Mouse (Mus musculus): Measurements from ENCODE around the gene Map3k6. TPM values are rescaled to one million over a fixed set of nuclear protein-coding genes. Genes with fewer than 3 reads are reported as not detected.
A peak's percentile ranks its signal among the peaks of the same experiment; 100 is the strongest.

The Map3k6 gene
- 1 to 10 TPM; 2.5 to 7.8 (median 4.8) TPM for total RNA-seq (2022)

DNA sequence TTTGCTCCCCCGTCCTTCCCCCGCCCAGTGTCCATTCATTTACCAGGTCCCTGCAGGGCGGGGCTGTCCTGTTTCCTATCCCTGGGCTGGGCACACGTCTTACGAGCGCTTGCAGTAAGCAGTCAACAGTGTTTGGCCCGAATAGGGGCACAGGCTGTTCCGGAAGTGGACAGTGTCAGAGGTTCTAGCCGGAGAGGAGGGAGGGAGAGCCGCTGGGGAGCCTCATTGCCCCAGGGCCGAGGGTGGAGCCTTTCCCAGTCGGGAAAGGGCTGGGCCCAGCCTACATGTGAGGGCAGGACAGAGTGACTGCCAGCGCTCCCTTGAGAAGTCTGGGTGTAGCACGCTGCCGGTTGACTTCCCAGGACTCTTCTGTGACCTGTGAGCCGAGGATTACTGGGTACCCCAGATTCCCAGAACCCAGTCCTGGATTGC lies at the start of gene Map3k6:
Gene Map3k6 (plus strand): TSS at position 329 of the 432 bp plus-strand sequence.
- DNase-seq (ENCODE audit: low spot score in 2 of 2) = peak; percentile 77 to 83

- no peak for DNase-seq (ENCODE audit: low spot score in 2 of 2)
Observed at GRCm38 (mm10) chr4:133194482-133194881, 46.1 kb upstream of the Map3k6 start.

- no peak for DNase-seq (ENCODE audit: low spot score in 2 of 2)
Observed at GRCm38 (mm10) chr4:133195014-133195413, 45.6 kb upstream of the Map3k6 start.

GRCm38 (mm10) chr4:133196136-133196535 lies 44.5 kb upstream of the Map3k6 start:
- DNase-seq (ENCODE audit: low spot score in 2 of 2) = no peak

DNA sequence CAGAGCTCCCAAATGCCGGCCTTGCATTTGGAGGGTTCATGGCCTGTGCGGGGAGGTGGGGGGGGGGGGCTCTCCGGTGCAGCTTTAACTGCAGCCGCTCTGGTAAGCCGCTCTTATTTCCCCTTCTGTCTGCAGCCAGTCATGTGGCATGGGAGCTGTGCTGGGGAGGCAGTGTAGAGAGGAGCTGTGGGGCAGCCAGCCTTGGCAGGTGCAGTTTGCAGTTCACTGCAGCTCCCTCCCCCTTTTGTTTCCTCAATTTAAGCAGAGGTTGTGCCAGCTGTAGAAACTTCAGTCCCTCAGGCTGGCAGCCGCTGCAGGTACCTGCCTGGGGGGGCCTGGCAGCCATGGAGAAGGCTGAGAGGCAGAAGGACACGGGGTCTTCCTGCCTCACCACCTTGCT lies 43.8 kb upstream of the Map3k6 start:
- DNase-seq (ENCODE audit: low spot score in 2 of 2) = no peak

- DNase-seq (ENCODE audit: low spot score in 2 of 2) = no peak
Observed at GRCm38 (mm10) chr4:133197355-133197754, 43.3 kb upstream of the Map3k6 start.

DNA sequence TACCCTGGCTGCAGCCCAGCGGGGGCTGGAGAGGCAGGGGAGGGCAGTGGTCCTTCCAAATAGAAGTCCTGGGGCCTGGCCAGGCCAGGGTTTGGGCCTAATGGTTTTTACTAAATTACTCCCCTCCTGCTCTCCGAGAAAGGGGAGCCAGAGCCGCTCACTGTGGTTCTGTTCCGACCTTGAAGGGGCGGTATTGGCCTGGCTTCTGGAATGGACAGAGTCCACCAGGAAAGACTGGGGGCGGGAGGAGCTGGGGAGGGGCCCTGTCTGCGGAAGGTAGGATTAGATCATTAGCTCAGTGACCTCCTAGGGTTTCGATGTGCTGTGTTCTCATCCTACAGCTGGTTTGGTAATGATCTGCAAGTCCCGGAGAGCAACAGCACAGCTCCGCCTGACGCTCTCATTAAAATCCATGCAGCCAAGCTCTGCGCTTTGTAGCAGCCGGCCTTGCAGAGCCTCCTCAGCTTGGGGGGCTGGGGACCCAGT lies 42.8 kb upstream of the Map3k6 start:
- DNase-seq (ENCODE audit: low spot score in 2 of 2) = no peak

GRCm38 (mm10) chr4:133198337-133199180 lies 42.1 kb upstream of the Map3k6 start:
- no peak for DNase-seq (ENCODE audit: low spot score in 2 of 2)

GRCm38 (mm10) chr4:133199743-133200142 lies 40.9 kb upstream of the Map3k6 start:
- no peak for DNase-seq (ENCODE audit: low spot score in 2 of 2)

DNA sequence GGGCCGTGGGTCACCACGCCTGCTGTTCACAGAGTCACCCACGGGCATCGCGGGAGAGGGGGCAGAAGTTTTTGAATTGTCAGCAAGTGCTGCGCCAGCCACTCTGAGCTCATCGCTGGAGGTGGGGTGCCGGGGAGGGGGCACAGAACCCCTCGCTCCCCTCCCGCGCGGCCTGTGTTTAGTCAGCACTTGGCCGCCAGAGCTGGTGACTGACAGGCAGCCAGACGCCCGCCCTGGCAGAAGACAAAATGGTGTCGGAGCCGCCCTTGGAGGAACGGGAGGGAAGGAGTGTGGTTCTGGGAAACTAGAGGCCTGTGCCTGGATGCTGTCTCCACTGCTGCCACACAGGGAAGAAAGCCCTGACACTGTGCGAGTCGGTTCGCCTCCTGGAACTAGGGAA lies 40.3 kb upstream of the Map3k6 start:
- peak; percentile 31 to 33 for DNase-seq (ENCODE audit: low spot score in 2 of 2)

GRCm38 (mm10) chr4:133201006-133201771 lies 39.4 kb upstream of the Map3k6 start:
- peak; percentile 61 to 75 for DNase-seq (ENCODE audit: low spot score in 2 of 2)

GRCm38 (mm10) chr4:133202254-133202653 lies 38.4 kb upstream of the Map3k6 start:
- DNase-seq (ENCODE audit: low spot score in 2 of 2) = no peak

- no peak for DNase-seq (ENCODE audit: low spot score in 2 of 2)
Observed at GRCm38 (mm10) chr4:133203591-133203990, 37.0 kb upstream of the Map3k6 start.

- DNase-seq (ENCODE audit: low spot score in 2 of 2) = no peak
Observed at GRCm38 (mm10) chr4:133204379-133204778, 36.2 kb upstream of the Map3k6 start.

DNA sequence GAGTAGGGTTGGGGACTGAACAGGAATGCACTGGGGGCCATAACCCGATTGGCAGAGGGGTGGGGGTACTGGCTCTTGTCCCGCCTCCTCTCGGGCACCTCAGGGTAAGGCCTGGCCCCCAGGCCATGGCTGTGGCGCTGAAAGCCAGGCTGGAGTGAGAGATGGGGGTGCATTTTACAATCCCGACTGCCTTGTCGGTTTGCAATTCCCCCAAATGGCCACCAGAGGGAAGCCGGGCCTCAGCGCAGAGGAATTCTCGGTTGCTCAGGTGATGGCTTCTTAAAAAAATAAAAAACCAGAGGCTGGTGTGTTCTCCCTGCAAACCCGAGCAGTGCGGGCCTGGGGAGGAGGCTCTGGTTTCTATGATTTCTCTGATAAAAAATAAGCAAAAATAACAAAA lies 31.3 kb upstream of the Map3k6 start:
- no peak for DNase-seq (ENCODE audit: low spot score in 2 of 2)

DNA sequence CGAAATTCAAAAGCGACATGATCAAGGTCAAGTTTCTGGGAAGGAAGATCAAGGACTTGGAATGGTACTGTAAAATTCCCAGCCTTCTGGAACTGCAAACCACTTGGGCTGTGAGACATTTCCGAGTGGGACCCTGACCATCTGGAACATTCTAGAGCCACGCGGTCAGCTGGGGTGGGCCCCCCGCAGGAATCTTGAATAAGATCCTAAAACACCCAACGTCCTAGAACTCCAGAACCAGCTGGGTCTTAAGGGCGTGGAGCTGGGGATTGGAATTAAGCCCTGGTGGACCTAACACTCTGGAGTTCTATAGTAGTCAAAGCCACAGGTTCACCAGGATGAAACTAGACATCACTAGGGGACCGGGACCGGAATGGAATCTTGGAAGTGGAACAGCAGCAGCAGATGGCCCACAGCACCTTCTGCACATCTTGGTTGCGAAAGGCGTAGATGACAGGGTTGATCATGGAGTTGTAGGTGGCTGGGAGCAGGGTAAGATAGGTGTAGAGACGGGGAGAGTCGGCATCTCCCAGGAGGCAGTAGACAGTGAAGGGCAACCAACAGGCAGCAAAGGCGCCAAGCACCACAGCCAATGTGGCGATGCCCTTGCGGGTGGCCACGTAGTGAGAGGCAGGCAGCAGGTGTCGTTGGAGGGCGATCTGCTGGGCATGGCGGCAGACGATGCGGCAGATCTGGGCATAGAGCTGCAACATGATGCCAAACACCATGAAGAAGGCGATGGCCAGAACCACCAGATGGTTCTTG lies 30.4 kb upstream of the Map3k6 start:
- no peak for DNase-seq (ENCODE audit: low spot score in 2 of 2)

DNA sequence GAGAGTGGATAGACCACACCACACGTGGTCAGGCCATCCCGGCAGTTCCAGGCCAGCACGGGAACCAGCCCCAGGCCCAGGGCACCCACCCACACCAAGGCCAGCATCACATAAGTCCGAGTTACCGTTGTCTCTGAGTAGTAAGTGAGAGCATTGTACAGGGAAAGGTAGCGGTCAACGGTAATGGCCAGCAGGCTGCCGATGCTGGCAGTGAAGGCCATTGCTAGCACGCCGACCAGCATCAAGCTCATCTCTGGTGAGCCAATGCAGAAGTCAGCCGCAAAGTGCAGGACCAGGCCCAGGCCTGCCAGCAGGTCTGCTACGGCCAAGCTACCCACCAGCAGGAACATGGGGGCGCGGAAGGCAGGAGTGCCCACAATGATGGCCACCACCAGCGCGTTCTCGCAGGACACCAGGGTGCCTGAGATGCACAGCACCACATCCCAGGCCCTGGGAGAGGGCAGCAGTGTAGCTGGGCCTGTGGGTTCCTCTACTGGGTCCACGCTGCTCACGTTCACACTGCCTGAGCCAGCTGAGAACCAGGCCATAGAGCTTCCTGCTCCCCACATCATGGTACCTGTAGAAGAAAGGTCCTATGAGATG lies 29.7 kb upstream of the Map3k6 start:
- no peak for DNase-seq (ENCODE audit: low spot score in 2 of 2)

DNA sequence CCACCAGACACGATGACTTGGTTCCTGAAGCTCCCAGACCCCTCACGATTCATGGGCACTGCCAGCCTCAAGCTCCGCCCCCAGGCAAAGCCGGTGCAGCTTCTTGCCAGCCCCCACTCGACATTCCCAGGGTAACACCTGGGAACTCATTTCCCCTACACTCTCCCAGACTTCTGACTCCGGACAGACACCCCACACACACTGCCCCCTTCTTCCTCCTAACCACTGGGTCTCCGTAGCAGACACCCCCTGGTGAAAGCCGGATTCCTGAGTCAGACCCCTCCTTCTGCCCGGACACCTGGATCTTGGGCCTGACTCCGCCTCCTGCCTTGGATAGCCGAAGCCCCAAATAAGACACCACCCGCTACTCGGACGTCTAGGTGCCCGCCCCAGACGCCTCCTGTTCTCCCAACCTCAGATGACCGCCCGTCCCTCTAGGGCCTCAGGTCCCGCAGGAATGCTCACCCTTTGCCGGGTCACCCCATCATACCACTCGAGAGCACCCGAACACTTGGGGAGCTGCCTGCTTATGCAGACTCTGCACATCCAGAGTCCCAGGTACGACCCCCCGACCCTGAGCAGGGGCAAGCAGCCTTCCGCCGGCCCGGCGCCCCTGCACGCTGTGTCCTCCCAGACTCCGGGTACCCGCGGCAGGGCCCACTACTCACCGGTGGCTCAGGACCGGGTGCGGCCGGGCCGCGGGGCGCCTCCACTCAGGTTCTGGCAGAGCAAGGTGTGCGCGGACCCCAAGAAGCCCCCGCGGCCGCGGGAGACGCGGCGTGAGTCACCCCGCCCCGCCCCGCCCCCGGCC lies 28.7 kb upstream of the Map3k6 start, which contains the start of the genes Cd164l2 and Gpr3:
Gene Cd164l2 (plus strand): TSS at position 381 of the 811 bp plus-strand sequence.
Gene Gpr3 (minus strand): TSS at position 786 of the 811 bp plus-strand sequence.
- no peak for DNase-seq (ENCODE audit: low spot score in 2 of 2)

GRCm38 (mm10) chr4:133212562-133213267 lies 27.9 kb upstream of the Map3k6 start:
- DNase-seq (ENCODE audit: low spot score in 2 of 2) = peak; percentile 66 to 70

GRCm38 (mm10) chr4:133213268-133213590 lies 27.4 kb upstream of the Map3k6 start:
- DNase-seq (ENCODE audit: low spot score in 2 of 2) = no peak
